Mouse (Mus musculus) heart, embryonic 11.5 days (tissue): ENCODE data around the gene Dsn1. TPM values are rescaled to one million over a fixed set of nuclear protein-coding genes. Genes with fewer than 3 reads are reported as not detected.

ENCODE experiments used
- ATAC-seq: fragments of 200-750 bp; cut with Nextera tagmentation; replicated peaks from 2 replicates; pipeline ENCODE4 v1.8.0; 2017; ENCODE audit warnings: moderate library complexity; ENCODE audit not compliant: insufficient number of reproducible peaks, low FRiP score, low TSS enrichment
- H3K27ac ChIP-seq: fragments of 300-500 bp; sonication (generic); 2 replicates; pipeline ENCODE4 v1.5.1; 2014; ENCODE audit warnings: mild to moderate bottlenecking, low read depth, low read length
- H3K27me3 ChIP-seq: fragments of 300-500 bp; sonication (generic); 2 replicates; pipeline ENCODE4 v1.6.1; 2014; ENCODE audit warnings: mild to moderate bottlenecking, low read length, mixed read lengths; ENCODE audit not compliant: control insufficient read depth, insufficient read depth
- H3K36me3 ChIP-seq: fragments of 300-500 bp; sonication (generic); 2 replicates; pipeline ENCODE4 v1.6.1; 2014; ENCODE audit warnings: mild to moderate bottlenecking, low read length, moderate library complexity, mixed read lengths; ENCODE audit not compliant: control insufficient read depth, insufficient read depth
- H3K4me1 ChIP-seq: fragments of 300-500 bp; sonication (generic); 2 replicates; pipeline ENCODE4 v1.6.1; 2014; ENCODE audit warnings: low read length; ENCODE audit not compliant: control insufficient read depth, insufficient read depth
- H3K4me2 ChIP-seq: fragments of 300-500 bp; sonication (generic); 2 replicates; pipeline ENCODE4 v1.6.1; 2014; ENCODE audit warnings: mild to moderate bottlenecking, moderate library complexity
- H3K4me3 ChIP-seq: fragments of 300-500 bp; sonication (generic); 2 replicates; pipeline ENCODE4 v1.5.1; 2014; ENCODE audit warnings: low read depth, low read length
- H3K9ac ChIP-seq: fragments of 300-500 bp; sonication (generic); 2 replicates; pipeline ENCODE4 v1.6.1; 2014; ENCODE audit warnings: mild to moderate bottlenecking, low read depth, low read length, moderate library complexity
- H3K9me3 ChIP-seq: fragments of 300-500 bp; sonication (generic); replicated peaks from 2 replicates; pipeline ENCODE4 v1.6.1; 2016; ENCODE audit warnings: low read length; ENCODE audit not compliant: control insufficient read depth
- WGBS: fragments of 180-500 bp; shearing (Covaris S2); extraction: QIAGEN DNeasy Blood & Tissue Kit; methylation state at CpG from one replicate; pipeline ENCODE4 v1.1.7; 2014; ENCODE audit not compliant: insufficient replicate concordance; 5-methylcytosine and 5-hydroxymethylcytosine counted together
- polyA plus RNA-seq: library from polyadenylated mRNA; unstranded; fragments of >200 nt; fragmentation: Nextera tagmentation; extraction: Ambion mirVana; gene quantifications from 2 replicates; pipeline ENCODE4 v1.2.1, GENCODE M21; 2014

Dsn1 gene
- polyA plus RNA-seq, 1 experiment from 2014 or later, result 38.4 TPM

DNA sequence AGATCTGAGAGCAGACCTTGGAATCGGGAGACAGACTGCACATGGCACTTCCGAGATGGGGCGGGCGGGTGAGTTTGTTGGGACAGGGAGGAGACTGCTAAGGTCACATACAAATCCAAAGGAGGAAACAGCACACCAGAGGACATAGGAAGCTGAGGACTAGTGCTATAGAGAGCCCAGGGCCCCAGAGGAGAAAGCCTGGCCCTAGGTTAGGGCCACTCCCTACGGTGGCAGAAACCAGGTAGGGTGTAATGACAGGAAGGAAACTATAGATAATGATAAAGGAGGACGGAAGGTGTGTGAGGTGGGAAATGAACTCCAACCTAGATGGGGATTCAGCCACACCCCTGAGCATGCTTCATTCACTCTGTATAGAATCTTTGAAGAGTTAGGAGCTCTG lies 5.4 kb upstream of the Dsn1 start:
- H3K9ac ChIP-seq, result no peak overlapping the region
- no peak overlapping the region for H3K4me2 ChIP-seq
- no peaks in the 10 kb centered on the region for H3K9me3 ChIP-seq
- no peak overlapping the region for H3K27ac ChIP-seq
- ATAC-seq, result no peak
- no peaks in the 10 kb centered on the region for H3K27me3 ChIP-seq
- 75% methylated on average over 6 of the region's 6 CpGs for WGBS
- peaks cover 8% of the 10 kb centered on the region; the same call in 1 of the 2 replicates for H3K4me1 ChIP-seq
- peaks cover 2% of the 10 kb centered on the region; the same call in 1 of the 2 replicates for H3K36me3 ChIP-seq
- no peak overlapping the region for H3K4me3 ChIP-seq

- H3K27me3 ChIP-seq, result no peaks in the 10 kb centered on the region
- H3K27ac ChIP-seq, result no peak overlapping the region
- H3K9me3 ChIP-seq, result no peaks in the 10 kb centered on the region
- no peak overlapping the region for H3K4me3 ChIP-seq
- H3K36me3 ChIP-seq, result 0 out of 2 replicates have a peak, but pooled peaks cover 2% of the 10 kb centered on the region
- no peak overlapping the region for H3K9ac ChIP-seq
- H3K4me2 ChIP-seq, result no peak overlapping the region
- 34% methylated on average over 11 of the region's 11 CpGs for WGBS
- no peak for ATAC-seq
- peaks cover 16% of the 10 kb centered on the region for H3K4me1 ChIP-seq
Observed at GRCm38 (mm10) chr2:157010634-157011310, 3.8 kb upstream of the Dsn1 start.

GRCm38 (mm10) chr2:157010121-157010520 lies 3.2 kb upstream of the Dsn1 start:
- no peak for ATAC-seq
- no peak overlapping the region for H3K4me3 ChIP-seq
- no peak overlapping the region for H3K9ac ChIP-seq
- no peaks in the 10 kb centered on the region for H3K27me3 ChIP-seq
- H3K9me3 ChIP-seq, result no peaks in the 10 kb centered on the region
- no peak overlapping the region for H3K4me2 ChIP-seq
- H3K4me1 ChIP-seq, result peaks cover 18% of the 10 kb centered on the region
- 0 out of 2 replicates have a peak, but pooled peaks cover 2% of the 10 kb centered on the region for H3K36me3 ChIP-seq
- H3K27ac ChIP-seq, result no peak overlapping the region

GRCm38 (mm10) chr2:157008509-157008908 lies 1.6 kb upstream of the Dsn1 start:
- Histone ChIP-seq H3K27ac (no peak overlapping the region), H3K36me3 (no peaks in the 10 kb centered on the region; the same call in 1 of the 2 replicates), H3K4me3 (no peak overlapping the region), H3K9ac (no peak overlapping the region), H3K4me1 (peaks cover 18% of the 10 kb centered on the region), H3K9me3 (no peaks in the 10 kb centered on the region), H3K27me3 (no peaks in the 10 kb centered on the region), H3K4me2 (no peak overlapping the region)
- ATAC-seq, result no peak

- Histone ChIP-seq H3K9ac (peak overlapping the region; percentile 88), H3K9me3 (no peaks in the 10 kb centered on the region), H3K4me2 (peak overlapping the region; percentile 88), H3K4me3 (peak overlapping the region; percentile 84), H3K27ac (peak overlapping the region; percentile 79), H3K27me3 (no peaks in the 10 kb centered on the region), H3K36me3 (no peaks in the 10 kb centered on the region; the same call in 1 of the 2 replicates), H3K4me1 (peaks cover 18% of the 10 kb centered on the region)
- 0 out of 2 replicates have a peak, but pooled peaks have one; percentile 8 for ATAC-seq
- 27% methylated on average over 5 of the region's 5 CpGs for WGBS
Observed at GRCm38 (mm10) chr2:157007234-157007596, 261 bp upstream of the Dsn1 start.

DNA sequence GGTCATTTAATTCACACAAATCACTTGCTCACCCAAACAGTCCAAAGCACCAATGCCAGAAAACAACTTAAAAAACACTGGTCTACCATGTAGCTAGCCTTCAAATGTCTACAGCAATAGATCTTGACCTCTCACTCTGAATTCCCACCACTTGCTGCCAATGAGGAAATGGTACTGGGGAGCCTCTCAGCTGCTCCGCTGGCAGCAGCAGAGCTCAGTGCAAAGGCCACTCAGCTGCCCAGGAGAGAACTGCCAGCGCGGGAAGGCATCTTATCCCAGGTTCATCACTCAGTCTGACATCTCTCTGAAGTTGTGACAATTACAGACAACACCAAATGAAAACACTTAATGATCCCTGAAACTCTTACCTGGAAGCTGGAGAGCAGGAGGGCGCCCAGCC lies 4.6 kb downstream of the Dsn1 start:
- peaks cover 9% of the 10 kb centered on the region for H3K4me1 ChIP-seq
- no peak overlapping the region for H3K9ac ChIP-seq
- H3K36me3 ChIP-seq, result peaks cover 16% of the 10 kb centered on the region
- H3K27me3 ChIP-seq, result no peaks in the 10 kb centered on the region
- H3K9me3 ChIP-seq, result no peaks in the 10 kb centered on the region
- no peak overlapping the region for H3K27ac ChIP-seq
- 90% methylated on average over 4 of the region's 4 CpGs for WGBS
- no peak overlapping the region for H3K4me2 ChIP-seq
- no peak for ATAC-seq
- no peak overlapping the region for H3K4me3 ChIP-seq

DNA sequence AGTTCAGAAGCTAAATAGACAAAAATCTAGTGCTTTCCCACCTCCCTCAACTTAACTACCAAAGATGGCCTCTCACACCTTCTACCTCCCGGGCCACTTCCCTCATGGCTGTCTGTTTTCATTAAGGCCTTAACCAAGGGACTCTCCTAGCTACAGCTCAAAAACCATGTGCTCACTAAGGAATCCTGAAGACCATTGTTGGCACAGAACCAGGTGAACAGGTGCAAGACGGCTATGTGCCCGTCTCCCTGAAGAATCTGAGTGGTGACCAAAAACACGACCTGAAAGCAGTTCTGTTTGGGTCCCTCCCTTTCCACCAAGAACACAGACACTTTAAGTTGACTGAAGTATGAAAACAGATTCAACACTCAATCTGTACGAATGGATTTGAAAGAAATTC lies 8.7 kb downstream of the Dsn1 start:
- Histone ChIP-seq H3K4me3 (no peak overlapping the region), H3K9me3 (no peaks in the 10 kb centered on the region), H3K4me1 (no peaks in the 10 kb centered on the region), H3K27ac (no peak overlapping the region), H3K27me3 (no peaks in the 10 kb centered on the region), H3K4me2 (no peak overlapping the region), H3K36me3 (peaks cover 22% of the 10 kb centered on the region), H3K9ac (no peak overlapping the region)
- WGBS, result 87% methylated on average over 5 of the region's 5 CpGs
- no peak for ATAC-seq

- Histone ChIP-seq H3K9me3 (no peaks in the 10 kb centered on the region), H3K4me2 (no peak overlapping the region), H3K4me1 (no peaks in the 10 kb centered on the region), H3K9ac (no peak overlapping the region), H3K4me3 (no peak overlapping the region), H3K27ac (no peak overlapping the region), H3K27me3 (no peaks in the 10 kb centered on the region), H3K36me3 (peaks cover 22% of the 10 kb centered on the region)
- WGBS, result 64% methylated on average over 6 of the region's 6 CpGs
- no peak for ATAC-seq
Observed at GRCm38 (mm10) chr2:156996576-156996975, 10.4 kb downstream of the Dsn1 start.
